Mouse (Mus musculus): ENCODE measurements around the gene Ppfibp1. TPM values are rescaled to one million over a fixed set of nuclear protein-coding genes. Genes with fewer than 3 reads are reported as not detected.

Ppfibp1 gene
- total and polyA plus RNA-seq, 3 experiments = 23.4 to 28.2 (median 28.2) TPM

DNA sequence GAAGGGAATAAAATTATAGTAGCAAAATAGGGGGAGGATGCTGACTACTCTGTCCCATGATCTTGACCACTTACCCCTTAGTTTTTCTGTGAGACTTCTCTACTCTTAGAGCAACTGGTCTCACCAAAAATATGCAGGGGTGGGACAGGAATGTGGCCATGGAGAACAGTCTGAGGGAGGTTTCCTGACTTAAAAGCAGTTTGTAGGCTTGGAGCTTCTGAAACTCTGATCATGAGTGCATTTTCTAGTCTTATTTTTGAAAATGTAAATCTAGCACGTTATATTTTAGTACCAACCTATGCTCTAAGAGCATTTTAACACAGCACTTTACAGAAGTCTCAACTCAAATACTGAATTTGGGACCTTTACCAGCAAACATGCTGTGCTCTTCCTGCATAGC, 70.4 kb downstream of the Ppfibp1 start:
- dilution Hi-C loops (cut with MboI; ENCODE audit: extremely low pct_ligation_motif_present, extremely low pct_unique_long_range_greater_than_20kb, low sequenced_read_pairs) = no loop called here
- TF ChIP-seq MAX (IDR thresholded peaks at IDR 0.05; ENCODE audit: low read length) (no peak), ZMIZ1 (IDR thresholded peaks at IDR 0.05; ENCODE audit: low read depth, low read length) (no peak), POLR2A (IDR thresholded peaks at IDR 0.05; ENCODE audit: low read depth, low read length) (no peak), MXI1 (IDR thresholded peaks at IDR 0.05; ENCODE audit: low read depth, low read length) (no peak), KAT2A (IDR thresholded peaks at IDR 0.05; ENCODE audit: insufficient replicate concordance, low read length) (no peak), RCOR1 (conservative IDR thresholded peaks at IDR 0.05; ENCODE audit: low read depth, low read length) (no peak)

DNA sequence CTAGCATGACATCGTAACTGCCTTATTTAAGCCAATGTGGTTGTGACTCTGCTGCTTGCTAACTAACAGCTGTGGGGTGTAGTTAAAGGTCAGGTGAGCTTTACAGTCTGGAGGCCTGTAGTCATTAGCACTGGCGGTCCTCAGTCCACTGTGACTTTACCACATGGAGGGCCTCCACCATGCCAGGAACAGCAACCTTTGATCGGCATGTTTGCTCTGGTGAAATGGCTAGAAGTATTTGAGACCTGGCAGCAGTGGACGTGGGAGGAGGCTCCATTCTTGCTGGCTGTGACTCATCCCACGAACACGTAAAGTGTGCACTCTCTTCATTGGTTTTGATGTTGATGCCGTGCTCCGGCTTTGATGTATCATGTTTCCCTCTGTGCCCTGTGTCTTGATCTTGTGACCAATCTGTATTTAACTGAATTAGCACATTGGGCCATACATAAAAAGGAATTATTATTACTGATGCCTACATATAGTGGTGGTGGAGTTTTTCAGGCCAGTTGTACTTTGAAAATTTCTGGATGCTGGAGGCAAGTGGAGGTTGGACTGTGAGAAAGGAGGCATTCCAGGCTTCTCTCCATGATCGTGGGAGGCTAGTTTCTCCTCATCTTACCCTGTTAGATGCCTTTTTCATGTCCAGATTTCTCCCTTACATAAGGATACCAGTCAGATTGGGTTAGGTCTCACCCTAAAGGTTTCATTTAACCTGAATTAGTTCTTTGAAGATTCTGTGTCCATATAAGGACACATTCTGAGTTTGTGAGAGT, 71.8 kb downstream of the Ppfibp1 start:
- no peaks in the 10 kb centered on the region; the same call in 1 of the 2 replicates for H3K79me2 ChIP-seq (replicated peaks; ENCODE audit: control insufficient read depth, extremely low read depth, insufficient read depth, poor library complexity, severe bottlenecking)
- no peak for DNase-seq (ENCODE audit: extremely low read depth)
- H3K9ac ChIP-seq (ENCODE audit: insufficient read depth, low read depth) = no peak overlapping the region
- TF ChIP-seq KAT2A (IDR thresholded peaks at IDR 0.05; ENCODE audit: insufficient replicate concordance, low read length) (no peak), TBP (conservative IDR thresholded peaks at IDR 0.05; ENCODE audit: low read depth, low read length) (no peak), MAX (IDR thresholded peaks at IDR 0.05; ENCODE audit: low read length) (no peak), UBTF (IDR thresholded peaks at IDR 0.05; ENCODE audit: low read depth, low read length) (no peak), NELFE (IDR thresholded peaks at IDR 0.05; ENCODE audit: low read depth, low read length) (no peak), CTCF (conservative IDR thresholded peaks at IDR 0.05 in 1 of 2, IDR thresholded peaks at IDR 0.05 in 1 of 2; ENCODE audit: low read depth in 2 of 2, low read length in 2 of 2) (no peak), MAFK (IDR thresholded peaks at IDR 0.05; ENCODE audit: insufficient replicate concordance, low read length) (no peak), RCOR1 (conservative IDR thresholded peaks at IDR 0.05; ENCODE audit: low read depth, low read length) (no peak), RAD21 (IDR thresholded peaks at IDR 0.05; ENCODE audit: low read depth, low read length) (no peak), MEF2A (IDR thresholded peaks at IDR 0.05; ENCODE audit: borderline replicate concordance, low read depth, low read length) (no peak)
- H3K36me3 ChIP-seq (replicated peaks in 1 of 2; ENCODE audit: control insufficient read depth in 1 of 2, insufficient read depth in 1 of 2, low read length in 1 of 2) = peaks cover 0 to 4% of the 10 kb centered on the region in 2 experiments
- no peak overlapping the region for H3K4me2 ChIP-seq (ENCODE audit: insufficient read depth, low read depth, poor library complexity, severe bottlenecking)
- no peak overlapping the region for H3K4me3 ChIP-seq (replicated peaks in 1 of 3; ENCODE audit: low read depth in 2 of 3, low read length in 2 of 3, poor library complexity in 1 of 3)
- H3K27me3 ChIP-seq (replicated peaks) = no peaks in the 10 kb centered on the region
- in situ Hi-C loops (cut with MboI; ENCODE audit: low pct_ligation_motif_present, low pct_unique_long_range_greater_than_20kb, low sequenced_read_pairs) = loop anchor here (10.0 kb wide), 1 partner anchor 125 kb away; no protein-coding TSS in a partner anchor
- no peak overlapping the region for H3K27ac ChIP-seq (ENCODE audit: insufficient read depth, low read depth)
- dilution Hi-C loops (cut with MboI; ENCODE audit: extremely low pct_ligation_motif_present, extremely low pct_unique_long_range_greater_than_20kb, low sequenced_read_pairs) = no loop called here
- 0 out of 4 replicates have a peak, but pooled peaks cover 0 to 3% of the 10 kb centered on the region in 2 experiments for H3K4me1 ChIP-seq (ENCODE audit: control insufficient read depth in 1 of 2, insufficient read depth in 2 of 2)
- H3K9me3 ChIP-seq (replicated peaks; ENCODE audit: low read length) = no peaks in the 10 kb centered on the region

More for the DNA sequence above, 70.4 kb downstream of the Ppfibp1 start:
- H3K4me1 ChIP-seq (ENCODE audit: control insufficient read depth in 1 of 2, insufficient read depth in 2 of 2) = no peaks in the 10 kb centered on the region
- peaks cover 0 to 3% of the 10 kb centered on the region in 2 experiments for H3K36me3 ChIP-seq (replicated peaks in 1 of 2; ENCODE audit: control insufficient read depth in 1 of 2, insufficient read depth in 1 of 2, low read length in 1 of 2)
- H3K9ac ChIP-seq (ENCODE audit: insufficient read depth, low read depth) = no peak overlapping the region
- DNase-seq (ENCODE audit: extremely low read depth) = no peak
- H3K4me3 ChIP-seq (replicated peaks in 1 of 3; ENCODE audit: low read depth in 2 of 3, low read length in 2 of 3, poor library complexity in 1 of 3) = no peak overlapping the region
- H3K9me3 ChIP-seq (replicated peaks; ENCODE audit: low read length) = no peaks in the 10 kb centered on the region
- no peak overlapping the region for H3K4me2 ChIP-seq (ENCODE audit: insufficient read depth, low read depth, poor library complexity, severe bottlenecking)
- H3K27me3 ChIP-seq (replicated peaks) = no peaks in the 10 kb centered on the region
- H3K27ac ChIP-seq (ENCODE audit: insufficient read depth, low read depth) = no peak overlapping the region
- in situ Hi-C loops (cut with MboI; ENCODE audit: low pct_ligation_motif_present, low pct_unique_long_range_greater_than_20kb, low sequenced_read_pairs) = no loop called here
- H3K79me2 ChIP-seq (replicated peaks; ENCODE audit: control insufficient read depth, extremely low read depth, insufficient read depth, poor library complexity, severe bottlenecking) = no peaks in the 10 kb centered on the region; the same call in 1 of the 2 replicates
